Mouse (Mus musculus) spleen, adult 18-20 months (tissue): ENCODE measurements around the gene Tspan5.

Experiments used
- DNase-seq, 2 experiments: peaks; one replicate each; pipeline ENCODE4 v3.0.0; 2022; ENCODE audit warnings: mixed read lengths in 2 of 2

Tspan5 gene

DNA sequence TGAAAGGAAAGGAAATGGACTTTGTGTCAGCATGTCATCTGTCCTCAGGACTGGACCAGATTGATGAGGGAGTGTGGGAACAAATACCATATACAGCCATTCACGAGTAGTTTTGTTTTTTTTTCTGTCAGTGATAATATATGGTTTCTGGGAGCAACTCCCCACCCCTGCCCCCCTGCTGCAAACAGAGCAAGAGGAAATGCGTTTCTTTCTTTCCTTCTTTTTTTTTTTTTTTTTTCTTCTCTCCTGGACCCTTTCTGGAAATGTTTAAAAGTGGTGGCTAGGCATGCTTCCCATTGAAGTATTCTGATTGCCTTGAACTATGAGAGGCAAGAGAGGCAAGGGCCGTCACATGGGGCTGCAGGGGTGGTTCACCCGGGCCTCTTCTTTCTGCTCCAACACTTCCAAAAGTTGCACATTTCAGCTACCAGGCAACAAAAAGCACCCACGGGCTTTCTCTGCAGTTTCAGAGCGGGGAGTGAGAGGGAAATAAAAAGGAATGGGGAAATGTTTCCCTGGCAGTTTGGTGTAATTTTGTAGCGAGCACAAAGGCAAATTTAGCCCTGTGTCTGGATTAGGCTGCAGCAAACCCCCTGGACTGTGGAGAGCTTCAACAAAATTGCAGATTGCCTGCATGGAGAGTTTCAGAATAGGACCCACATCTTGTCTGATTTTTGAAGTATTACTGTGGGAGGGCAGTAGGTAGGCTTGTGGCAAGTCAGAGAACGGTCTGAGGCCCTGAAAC is 2.2 kb downstream of the Tspan5 start:
- DNase-seq = no peak

- no peak for DNase-seq
Observed at GRCm38 (mm10) chr3:138745091-138745490, 3.1 kb downstream of the Tspan5 start.

DNA sequence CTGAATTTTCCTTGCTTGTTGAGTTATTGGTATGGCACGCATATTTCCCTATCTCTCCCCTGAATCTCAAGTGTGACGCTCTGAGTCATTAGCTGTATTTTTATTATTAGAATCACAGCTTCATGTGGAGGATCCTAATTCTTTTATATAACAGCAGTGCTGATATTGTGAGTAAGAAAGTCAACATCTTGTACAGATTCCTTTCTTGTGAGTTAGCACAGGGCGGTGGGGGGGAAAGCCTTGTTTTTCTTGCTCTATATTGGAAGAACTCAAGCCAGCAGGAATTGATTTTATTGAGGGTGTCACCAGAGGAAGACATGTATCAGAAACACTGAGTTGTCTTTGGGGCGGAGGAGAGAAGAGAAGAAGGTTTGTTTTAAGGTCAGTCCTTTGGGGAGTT is 3.6 kb downstream of the Tspan5 start:
- DNase-seq = no peak

GRCm38 (mm10) chr3:138746556-138746955 is 4.6 kb downstream of the Tspan5 start:
- no peak for DNase-seq

- DNase-seq = no peak
Observed at GRCm38 (mm10) chr3:138747035-138747434, 5.0 kb downstream of the Tspan5 start.

DNA sequence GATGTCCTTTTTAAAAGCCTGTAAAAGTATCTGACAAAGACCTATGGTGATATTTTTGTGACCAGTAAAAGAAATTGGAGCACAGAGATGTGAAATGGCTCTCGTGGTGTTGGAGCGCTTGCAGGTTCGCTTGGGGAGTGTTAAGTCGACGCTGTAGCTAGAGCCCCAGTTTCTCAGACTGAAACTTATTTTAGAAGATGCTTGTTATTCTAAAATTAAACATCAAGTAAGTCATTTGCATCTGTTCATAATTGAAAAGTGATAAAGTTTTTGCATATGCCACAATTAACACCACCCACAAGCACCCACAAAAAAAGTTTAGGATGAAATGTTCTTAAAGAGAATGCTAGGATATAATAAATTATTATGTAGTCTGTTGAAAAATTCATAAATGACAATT is 6.0 kb downstream of the Tspan5 start:
- no peak for DNase-seq

- no peak for DNase-seq
Observed at GRCm38 (mm10) chr3:138749645-138750044, 7.7 kb downstream of the Tspan5 start.

- no peak for DNase-seq
Observed at GRCm38 (mm10) chr3:138751328-138751727, 9.3 kb downstream of the Tspan5 start.

- DNase-seq = no peak
Observed at GRCm38 (mm10) chr3:138752056-138752455, 10.1 kb downstream of the Tspan5 start.

- no peak for DNase-seq
Observed at GRCm38 (mm10) chr3:138752769-138753168, 10.8 kb downstream of the Tspan5 start.

- DNase-seq = no peak
Observed at GRCm38 (mm10) chr3:138753182-138753885, 11.3 kb downstream of the Tspan5 start.

DNA sequence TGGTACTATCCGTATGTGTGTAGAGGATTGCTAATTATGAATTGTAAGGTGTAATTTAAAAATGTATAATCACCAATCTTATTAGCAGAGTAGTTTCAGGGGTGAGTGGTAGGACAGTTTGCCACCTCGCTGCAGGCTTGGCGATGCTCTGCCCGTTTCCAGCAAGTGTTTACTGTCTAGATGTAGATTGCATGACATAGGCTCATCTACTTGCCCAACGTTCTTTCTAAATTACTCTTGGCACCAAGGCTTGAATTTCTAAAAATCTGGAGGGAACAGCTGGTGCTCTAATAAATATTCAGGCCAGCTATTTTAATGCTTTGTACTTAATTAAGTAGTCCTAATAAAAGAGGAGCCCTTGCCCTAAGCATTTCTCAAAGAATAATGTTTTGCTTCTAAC is 12.3 kb downstream of the Tspan5 start:
- no peak for DNase-seq

GRCm38 (mm10) chr3:138757283-138757682 is 15.3 kb downstream of the Tspan5 start:
- no peak for DNase-seq

DNA sequence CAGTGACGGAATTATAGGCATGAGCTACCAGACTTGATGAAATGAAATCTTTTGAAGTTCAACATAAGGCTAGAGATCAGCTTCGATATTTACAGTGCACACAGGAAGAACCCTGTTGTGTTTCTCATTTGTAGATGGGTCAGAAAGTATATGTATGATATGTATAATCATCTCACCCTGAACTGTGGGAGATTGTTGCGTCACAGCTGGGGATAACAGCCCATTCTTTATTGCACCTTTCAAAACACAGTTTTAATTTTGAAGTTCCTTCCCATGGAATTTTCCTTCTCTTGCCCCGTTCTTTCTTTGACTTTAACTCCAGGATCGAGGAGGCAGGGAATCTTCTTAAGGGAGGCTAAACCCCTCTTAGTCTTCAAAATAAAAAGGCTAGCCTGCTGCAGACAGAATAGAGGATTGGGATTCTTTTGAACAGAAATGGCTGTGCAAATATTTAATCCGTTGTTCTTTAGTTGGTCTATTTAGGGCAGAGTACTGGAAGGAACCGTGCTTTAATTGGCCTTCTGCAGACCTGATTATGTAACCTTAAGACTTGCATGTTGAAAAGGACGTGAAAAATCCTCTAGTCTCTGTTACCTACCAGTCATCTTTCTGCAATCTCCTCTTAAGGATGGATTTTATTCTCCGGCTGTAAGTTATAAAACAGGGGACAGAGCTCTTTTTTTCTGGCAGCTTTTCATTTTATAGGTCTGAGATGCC is 18.1 kb downstream of the Tspan5 start:
- no peak for DNase-seq

GRCm38 (mm10) chr3:138760685-138761119 is 18.7 kb downstream of the Tspan5 start:
- no peak for DNase-seq

DNA sequence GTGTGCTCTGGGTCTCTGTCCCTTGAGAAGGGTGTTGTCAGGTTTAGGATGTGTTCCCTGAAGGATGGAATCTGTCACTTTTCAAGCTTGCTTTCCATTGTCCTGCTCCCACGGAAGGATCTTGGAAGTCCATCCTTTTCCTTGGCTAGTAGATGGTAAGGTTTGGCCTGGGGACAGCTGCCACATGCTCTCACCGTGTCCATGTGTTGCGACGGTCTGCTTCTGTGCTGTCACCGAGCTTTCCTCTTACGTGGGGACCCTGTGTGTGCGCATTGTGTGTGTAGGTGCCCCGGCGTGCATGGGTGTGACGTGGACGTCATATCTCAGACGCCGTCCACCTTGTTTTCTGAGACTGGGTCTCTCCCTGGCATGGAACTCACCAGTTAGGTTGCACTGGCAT is 19.5 kb downstream of the Tspan5 start:
- DNase-seq = no peak

DNA sequence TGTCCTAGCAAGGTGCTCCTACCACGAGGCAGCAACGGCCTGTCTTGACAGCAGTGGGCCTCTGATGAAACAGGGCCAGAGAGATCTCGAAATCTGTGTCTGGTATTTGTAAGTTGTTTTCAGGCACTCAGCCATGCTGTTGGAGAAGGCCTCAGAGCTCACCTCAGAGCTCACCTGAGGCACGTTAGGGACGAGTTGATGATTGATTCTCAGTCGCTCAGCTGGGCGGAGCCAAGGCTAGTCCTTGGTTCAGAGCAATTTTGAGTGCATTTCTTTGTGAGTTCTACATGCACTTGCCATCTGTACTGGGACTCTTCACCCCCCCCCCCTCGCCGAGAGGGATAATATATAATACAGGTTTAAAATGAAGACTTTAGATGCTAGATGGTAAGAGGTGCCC is 21.9 kb downstream of the Tspan5 start:
- no peak for DNase-seq

GRCm38 (mm10) chr3:138764782-138765181 is 22.8 kb downstream of the Tspan5 start:
- DNase-seq = no peak

- DNase-seq = no peak
Observed at GRCm38 (mm10) chr3:138767034-138767433, 25.0 kb downstream of the Tspan5 start.

GRCm38 (mm10) chr3:138768541-138769093 is 26.6 kb downstream of the Tspan5 start:
- no peak for DNase-seq

DNA sequence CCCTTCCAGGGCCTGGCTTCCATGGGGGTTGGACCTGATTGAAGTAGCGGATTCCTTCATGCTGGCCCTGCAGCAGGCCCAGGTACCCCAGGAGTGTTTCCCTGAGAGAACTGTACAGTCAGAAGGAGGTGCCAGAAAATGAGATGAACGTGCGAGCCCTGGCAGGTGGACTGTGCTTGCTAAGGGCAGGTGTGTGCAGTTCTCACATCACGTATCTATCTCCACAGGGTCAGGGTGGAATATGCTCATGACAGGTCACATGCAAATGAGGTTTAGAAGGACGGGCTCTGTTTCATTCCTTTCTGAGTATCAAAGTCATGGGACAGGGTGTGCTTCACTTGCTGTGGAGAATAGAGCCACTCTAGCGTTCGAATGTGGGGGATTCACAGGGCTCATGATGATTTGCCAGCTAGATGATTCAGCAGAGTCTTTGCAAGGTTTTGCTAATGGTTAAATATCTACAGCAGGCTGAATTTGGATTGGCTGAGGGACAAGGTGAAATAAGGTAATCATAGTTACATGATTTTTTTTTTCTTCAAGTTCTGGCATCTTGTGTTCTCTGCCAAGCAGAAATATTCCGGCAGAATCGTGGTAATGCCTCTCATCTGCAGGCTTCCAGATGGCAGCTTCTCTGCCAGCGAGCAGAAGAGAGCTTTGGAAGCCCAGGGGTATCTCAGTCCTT is 28.8 kb downstream of the Tspan5 start:
- DNase-seq = no peak

DNA sequence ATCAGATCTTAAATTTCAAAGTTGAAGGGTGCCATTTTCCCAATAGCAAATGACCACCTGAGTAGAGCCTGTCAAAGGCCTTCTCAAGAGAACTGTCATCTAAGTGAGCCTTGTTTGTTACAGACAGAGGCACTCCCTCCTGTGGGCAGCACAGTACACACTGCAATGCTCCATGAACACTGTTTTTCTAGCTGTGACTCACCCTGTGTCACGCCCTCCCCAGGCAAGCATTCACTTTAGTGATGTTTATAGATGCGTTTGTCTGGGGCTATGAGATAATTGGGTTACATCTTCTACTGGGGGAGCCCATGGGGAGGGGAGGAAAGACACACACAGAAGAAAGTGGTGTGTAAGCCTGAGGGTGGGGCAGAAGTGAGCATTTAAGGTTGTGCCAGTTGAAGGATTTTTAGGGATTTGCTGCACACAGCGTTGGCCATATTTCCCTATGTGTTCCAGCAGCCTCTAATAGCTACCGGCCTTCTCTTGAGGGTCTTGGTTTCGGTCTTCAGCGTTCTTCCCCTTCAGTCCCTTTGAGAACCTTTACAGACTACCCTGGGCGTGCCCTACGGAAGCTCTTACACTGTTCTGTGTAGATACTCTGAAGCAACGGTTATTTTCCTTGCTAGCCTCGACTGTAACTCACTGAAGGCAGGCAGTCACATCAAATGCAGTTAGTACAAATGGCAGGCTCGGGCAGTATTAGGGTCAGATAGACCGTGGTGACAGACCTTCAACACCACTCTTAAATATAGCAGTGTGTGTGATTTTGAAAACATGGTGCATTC is 29.7 kb downstream of the Tspan5 start:
- no peak for DNase-seq
